Mouse (Mus musculus) cortical plate, adult 2 months (tissue): ENCODE data around the gene Caprin1.

ENCODE experiments used
- CTCF ChIP-seq: fragments of 200-500 bp; IDR thresholded peaks from 2 replicates; pipeline ENCODE4 v1.5.1; 2011; ENCODE audit warnings: mild to moderate bottlenecking, control low read depth, low read length; ENCODE audit not compliant: insufficient read depth; ENCODE audit errors: extremely low read depth
- POLR2A ChIP-seq: fragments of 200-500 bp; IDR thresholded peaks from 2 replicates; pipeline ENCODE4 v1.6.1; 2011; ENCODE audit warnings: mild to moderate bottlenecking, low read length, control low read depth; ENCODE audit not compliant: insufficient read depth; ENCODE audit errors: extremely low read depth

- TF ChIP-seq CTCF: no peak
- no peak for TF ChIP-seq POLR2A
These were observed 48.8 kb upstream of the Caprin1 start for GRCm38 (mm10) chr2:103846271-103846670.
